Mouse (Mus musculus) C2C12 (cell line): ENCODE data around the gene Ppm1l. TPM values are rescaled to one million over a fixed set of nuclear protein-coding genes. Genes with fewer than 3 reads are reported as not detected.

ENCODE experiments used
- H3K27me3 ChIP-seq: one replicate; pipeline ENCODE4 v1.6.1; 2011; ENCODE audit not compliant: control insufficient read depth, insufficient read depth, insufficient read length
- H3K36me3 ChIP-seq: one replicate; pipeline ENCODE4 v1.6.1; 2011; ENCODE audit not compliant: control insufficient read depth, insufficient read depth
- H3K4me3 ChIP-seq: one replicate; pipeline ENCODE4 v1.5.1; 2011; ENCODE audit warnings: mild to moderate bottlenecking, control low read depth; ENCODE audit not compliant: poor library complexity, insufficient read depth, severe bottlenecking
- H3K79me2 ChIP-seq: one replicate; pipeline ENCODE4 v1.6.1; 2011; ENCODE audit not compliant: control insufficient read depth, insufficient read depth
- H3K79me3 ChIP-seq: one replicate; pipeline ENCODE4 v1.6.1; 2011; ENCODE audit warnings: low read depth, control low read depth
- H3ac ChIP-seq: one replicate; pipeline ENCODE3; 2011; ENCODE audit warnings: low read depth; ENCODE audit not compliant: control insufficient read depth, insufficient read length
- CEBPB ChIP-seq: IDR thresholded peaks from one replicate; pipeline ENCODE4 v1.6.1; 2011; ENCODE audit warnings: low read depth, mild to moderate bottlenecking, control low read depth, moderate library complexity
- CTCF ChIP-seq: IDR thresholded peaks from one replicate; pipeline ENCODE4 v1.5.1; 2011; ENCODE audit not compliant: control insufficient read depth, insufficient read depth, insufficient read length
- FOSL1 ChIP-seq: IDR thresholded peaks from one replicate; pipeline ENCODE4 v1.8.0; 2011; ENCODE audit warnings: mild to moderate bottlenecking, low read length; ENCODE audit not compliant: poor library complexity, insufficient read depth, severe bottlenecking
- MAX ChIP-seq: IDR thresholded peaks from one replicate; pipeline ENCODE4 v1.6.1; 2011; ENCODE audit warnings: mild to moderate bottlenecking, control low read depth
- MYOD1 ChIP-seq: IDR thresholded peaks from one replicate; pipeline ENCODE4 v1.6.1; 2011; ENCODE audit warnings: low read depth; ENCODE audit not compliant: control insufficient read depth, insufficient read length
- MYOG ChIP-seq: IDR thresholded peaks from one replicate; pipeline ENCODE4 v1.6.1; 2011; ENCODE audit not compliant: control insufficient read depth, insufficient read length; ENCODE audit errors: extremely low read depth
- USF1 ChIP-seq: IDR thresholded peaks from one replicate; pipeline ENCODE4 v1.6.1; 2011; ENCODE audit warnings: low read depth, mild to moderate bottlenecking, control low read depth, moderate library complexity
- polyA plus RNA-seq: library from polyadenylated mRNA; unstranded; fragments of >200 nt; fragmentation: generic; extraction: Trizol; gene quantifications from one replicate; pipeline ENCODE4 v1.2.1, GENCODE M21; 2012; ENCODE audit warnings: missing spikeins

Ppm1l gene
- polyA plus RNA-seq, 1 experiment = 3.7 TPM

DNA sequence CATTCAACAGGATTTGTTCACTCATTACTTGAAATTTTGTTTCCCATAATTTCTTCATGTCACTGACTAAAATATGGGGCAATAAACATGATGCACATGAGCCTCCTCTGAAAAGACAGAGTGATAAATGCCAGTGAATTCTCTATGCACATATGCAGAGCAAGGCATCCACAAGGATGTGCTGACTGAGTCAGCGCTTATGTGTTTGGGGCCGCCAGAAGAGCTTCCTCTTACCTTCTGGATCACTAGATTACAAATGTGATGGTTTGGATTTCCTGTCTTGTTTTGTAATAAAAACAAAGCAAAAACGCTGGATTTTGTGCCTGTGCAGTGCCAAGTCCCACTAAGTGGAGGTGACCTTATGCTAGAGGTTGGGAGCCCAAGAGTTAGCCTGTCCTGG lies 260.1 kb downstream of the Ppm1l start:
- H3K36me3 ChIP-seq = no peaks in the 10 kb centered on the region
- no peak overlapping the region for H3K4me3 ChIP-seq
- no peak overlapping the region for H3ac ChIP-seq
- no peaks in the 10 kb centered on the region for H3K79me3 ChIP-seq
- H3K27me3 ChIP-seq = no peaks in the 10 kb centered on the region
- TF ChIP-seq CEBPB (no peak), MAX (no peak), MYOD1 (no peak), FOSL1 (no peak), MYOG (no peak), USF1 (no peak), CTCF (no peak)
- no peaks in the 10 kb centered on the region for H3K79me2 ChIP-seq

- H3K4me3 ChIP-seq = no peak overlapping the region
- no peak for TF ChIP-seq FOSL1
- TF ChIP-seq MAX = no peak
- TF ChIP-seq MYOD1 = no peak
- no peak for TF ChIP-seq CEBPB
- no peak for TF ChIP-seq CTCF
- TF ChIP-seq USF1 = no peak
- no peak for TF ChIP-seq MYOG
- no peak overlapping the region for H3ac ChIP-seq
- no peaks in the 10 kb centered on the region for H3K36me3 ChIP-seq
- H3K79me3 ChIP-seq = no peaks in the 10 kb centered on the region
- no peaks in the 10 kb centered on the region for H3K79me2 ChIP-seq
- H3K27me3 ChIP-seq = no peaks in the 10 kb centered on the region
Measured at GRCm38 (mm10) chr3:69578791-69579190, 262.1 kb downstream of the Ppm1l start.

- TF ChIP-seq MYOG (no peak), CTCF (no peak), CEBPB (no peak), MAX (no peak), MYOD1 (no peak)
- Histone ChIP-seq H3K4me3 (no peak overlapping the region), H3K79me3 (no peaks in the 10 kb centered on the region), H3ac (no peak overlapping the region), H3K36me3 (no peaks in the 10 kb centered on the region), H3K27me3 (no peaks in the 10 kb centered on the region), H3K79me2 (no peaks in the 10 kb centered on the region)
Measured at GRCm38 (mm10) chr3:69583798-69584197, 267.1 kb downstream of the Ppm1l start.

GRCm38 (mm10) chr3:69588101-69588760 lies 271.6 kb downstream of the Ppm1l start:
- no peaks in the 10 kb centered on the region for H3K79me2 ChIP-seq
- H3K36me3 ChIP-seq = no peaks in the 10 kb centered on the region
- no peaks in the 10 kb centered on the region for H3K27me3 ChIP-seq
- no peak overlapping the region for H3K4me3 ChIP-seq
- no peak overlapping the region for H3ac ChIP-seq
- no peak for TF ChIP-seq MYOG
- no peak for TF ChIP-seq USF1
- no peak for TF ChIP-seq MAX
- no peak for TF ChIP-seq CTCF
- no peak for TF ChIP-seq CEBPB
- TF ChIP-seq MYOD1 = no peak
- TF ChIP-seq FOSL1 = no peak
- no peaks in the 10 kb centered on the region for H3K79me3 ChIP-seq

- no peaks in the 10 kb centered on the region for H3K36me3 ChIP-seq
- TF ChIP-seq FOSL1 (no peak), MAX (no peak), MYOG (no peak), CEBPB (no peak), CTCF (no peak), USF1 (no peak), MYOD1 (no peak)
- no peaks in the 10 kb centered on the region for H3K27me3 ChIP-seq
Measured at GRCm38 (mm10) chr3:69593426-69593825, 276.8 kb downstream of the Ppm1l start.

More at GRCm38 (mm10) chr3:69593426-69593825, 276.8 kb downstream of the Ppm1l start:
- H3K79me2 ChIP-seq = no peaks in the 10 kb centered on the region
- H3K4me3 ChIP-seq = no peak overlapping the region
- no peak overlapping the region for H3ac ChIP-seq
- H3K79me3 ChIP-seq = no peaks in the 10 kb centered on the region
